Mouse (Mus musculus): ENCODE results near the gene Eea1. TPM values are rescaled to one million over a fixed set of nuclear protein-coding genes. Genes with fewer than 3 reads are reported as not detected.

The Eea1 gene
- polyA plus RNA-seq, 1 experiment = 14.0 TPM

Other genes with a start within 250 kb of the Eea1 start
- not detected in 2 replicates for gene Gm33543, start 97.7 kb upstream of the Eea1 start, polyA plus RNA-seq (2012; ENCODE audit: insufficient read depth, insufficient read length, missing spikeins)
- gene Gm5426, start 196.0 kb downstream of the Eea1 start, polyA plus RNA-seq (2012; ENCODE audit: insufficient read depth, insufficient read length, missing spikeins) = not detected in 2 replicates